Mouse (Mus musculus) midbrain, embryonic 12.5 days (tissue): ENCODE data around the gene Cntnap4. TPM values are rescaled to one million over a fixed set of nuclear protein-coding genes. Genes with fewer than 3 reads are reported as not detected.

Experiments used
- ATAC-seq: fragments of 200-750 bp; cut with Nextera tagmentation; 2 replicates; pipeline ENCODE4 v1.8.0; 2017; ENCODE audit warnings: low read depth, moderate TSS enrichment, moderate library complexity; ENCODE audit not compliant: low FRiP score
- H3K27ac ChIP-seq: fragments of 300-500 bp; sonication (generic); replicated peaks from 2 replicates; pipeline ENCODE4 v1.5.1; 2016; ENCODE audit warnings: mild to moderate bottlenecking
- H3K27me3 ChIP-seq: fragments of 300-500 bp; sonication (generic); 2 replicates; pipeline ENCODE4 v1.6.1; 2016; ENCODE audit warnings: mild to moderate bottlenecking
- H3K36me3 ChIP-seq: fragments of 300-500 bp; sonication (generic); 2 replicates; pipeline ENCODE4 v1.6.1; 2016
- H3K4me1 ChIP-seq: fragments of 300-500 bp; sonication (generic); 2 replicates; pipeline ENCODE4 v1.6.1; 2016
- H3K4me2 ChIP-seq: fragments of 300-500 bp; sonication (generic); replicated peaks from 2 replicates; pipeline ENCODE4 v1.6.1; 2016; ENCODE audit warnings: mild to moderate bottlenecking, moderate library complexity
- H3K4me3 ChIP-seq: fragments of 300-500 bp; sonication (generic); 2 replicates; pipeline ENCODE4 v1.5.1; 2016; ENCODE audit warnings: mild to moderate bottlenecking
- H3K9ac ChIP-seq: fragments of 300-500 bp; sonication (generic); replicated peaks from 2 replicates; pipeline ENCODE4 v1.6.1; 2016; ENCODE audit warnings: mild to moderate bottlenecking, moderate library complexity
- H3K9me3 ChIP-seq: fragments of 300-500 bp; sonication (generic); 2 replicates; pipeline ENCODE4 v1.6.1; 2016; ENCODE audit warnings: mild to moderate bottlenecking
- WGBS: fragments of 180-500 bp; shearing (Covaris S2); methylation state at CpG from one replicate; pipeline ENCODE4 v1.1.7; 2016; 5-methylcytosine and 5-hydroxymethylcytosine counted together
- polyA plus RNA-seq: library from polyadenylated mRNA; unstranded; fragments of >200 nt; fragmentation: Nextera tagmentation; extraction: Ambion mirVana; gene quantifications from 2 replicates; pipeline ENCODE4 v1.2.1, GENCODE M21; 2016

Cntnap4 gene
- polyA plus RNA-seq, result 2.2 and 2.6 TPM in 2 replicates

- Histone ChIP-seq H3K4me3 (peak within 1 kb of the TSS; percentile 48), H3K9ac (peak within 1 kb of the TSS; percentile 49), H3K36me3 (no peaks in the 10 kb centered on the region), H3K27me3 (peaks cover 6% of the 10 kb centered on the region), H3K27ac (no peak within 1 kb of the TSS), H3K4me2 (peak within 1 kb of the TSS; percentile 73), H3K4me1 (peaks cover 6% of the 10 kb centered on the region; the same call in 1 of the 2 replicates), H3K9me3 (no peaks in the 10 kb centered on the region)
- 2% methylated on average over 18 of the region's 18 CpGs for WGBS
- peak; percentile 76 for ATAC-seq
Measured at GRCm38 (mm10) chr8:112569471-112570141, at the start of gene Cntnap4. Gene Cntnap4, plus strand, starts transcription at chr8:112570043.

GRCm38 (mm10) chr8:112557376-112557775, 12.5 kb upstream of the Cntnap4 start:
- 70% methylated on average over 4 of the region's 4 CpGs for WGBS
- ATAC-seq, result no peak
- Histone ChIP-seq H3K27ac (no peak overlapping the region), H3K27me3 (no peaks in the 10 kb centered on the region), H3K36me3 (no peaks in the 10 kb centered on the region), H3K4me3 (no peak overlapping the region), H3K9me3 (no peaks in the 10 kb centered on the region), H3K9ac (no peak overlapping the region), H3K4me2 (no peak overlapping the region), H3K4me1 (no peaks in the 10 kb centered on the region)

GRCm38 (mm10) chr8:112570541-112570940, 698 bp downstream of the Cntnap4 start:
- Histone ChIP-seq H3K9me3 (no peaks in the 10 kb centered on the region), H3K27me3 (peaks cover 6% of the 10 kb centered on the region), H3K9ac (peak overlapping the region; percentile 25; the same call in 1 of the 2 replicates), H3K27ac (no peak overlapping the region), H3K4me3 (peak overlapping the region; percentile 48), H3K4me1 (peaks cover 6% of the 10 kb centered on the region; the same call in 1 of the 2 replicates), H3K4me2 (peak overlapping the region; percentile 73), H3K36me3 (no peaks in the 10 kb centered on the region)
- no peak; the same call in 1 of the 2 replicates for ATAC-seq
- WGBS, result 9% methylated on average over 6 of the region's 6 CpGs

GRCm38 (mm10) chr8:112571337-112571904, 1.6 kb downstream of the Cntnap4 start:
- Histone ChIP-seq H3K27me3 (peaks cover 6% of the 10 kb centered on the region), H3K9me3 (no peaks in the 10 kb centered on the region), H3K36me3 (no peaks in the 10 kb centered on the region), H3K4me2 (no peak overlapping the region), H3K4me1 (peaks cover 6% of the 10 kb centered on the region; the same call in 1 of the 2 replicates), H3K27ac (no peak overlapping the region), H3K9ac (no peak overlapping the region), H3K4me3 (0 out of 2 replicates have a peak overlapping the region, but pooled peaks have one; percentile 15)
- ATAC-seq, result peak; percentile 57; the same call in 1 of the 2 replicates
- WGBS, result 14% methylated on average over 9 of the region's 9 CpGs

- Histone ChIP-seq H3K4me1 (no peaks in the 10 kb centered on the region), H3K4me3 (no peak overlapping the region), H3K27me3 (no peaks in the 10 kb centered on the region), H3K9ac (no peak overlapping the region), H3K9me3 (no peaks in the 10 kb centered on the region), H3K27ac (no peak overlapping the region), H3K4me2 (no peak overlapping the region), H3K36me3 (no peaks in the 10 kb centered on the region)
- no peak for ATAC-seq
- 83% methylated on average over 6 of the region's 6 CpGs for WGBS
Measured at GRCm38 (mm10) chr8:112581473-112581872, 11.6 kb downstream of the Cntnap4 start.

- WGBS, result 97% methylated on average over 2 of the region's 2 CpGs
- no peak for ATAC-seq
- Histone ChIP-seq H3K9ac (no peak overlapping the region), H3K36me3 (no peaks in the 10 kb centered on the region), H3K27me3 (no peaks in the 10 kb centered on the region), H3K4me3 (no peak overlapping the region), H3K9me3 (no peaks in the 10 kb centered on the region), H3K4me1 (no peaks in the 10 kb centered on the region), H3K4me2 (no peak overlapping the region), H3K27ac (no peak overlapping the region)
Measured at GRCm38 (mm10) chr8:112583440-112583839, 13.6 kb downstream of the Cntnap4 start.

- Histone ChIP-seq H3K4me3 (no peak overlapping the region), H3K27ac (no peak overlapping the region), H3K9ac (no peak overlapping the region), H3K27me3 (no peaks in the 10 kb centered on the region), H3K9me3 (no peaks in the 10 kb centered on the region), H3K4me1 (no peaks in the 10 kb centered on the region), H3K4me2 (no peak overlapping the region), H3K36me3 (no peaks in the 10 kb centered on the region)
- 81% methylated on average over 8 of the region's 8 CpGs for WGBS
- ATAC-seq, result no peak
Measured at GRCm38 (mm10) chr8:112588357-112589051, 18.7 kb downstream of the Cntnap4 start.

- WGBS, result 72% methylated on average over 14 of the region's 14 CpGs
- Histone ChIP-seq H3K36me3 (no peaks in the 10 kb centered on the region), H3K27ac (no peak overlapping the region), H3K9me3 (no peaks in the 10 kb centered on the region), H3K4me1 (no peaks in the 10 kb centered on the region), H3K27me3 (no peaks in the 10 kb centered on the region), H3K4me2 (no peak overlapping the region), H3K9ac (no peak overlapping the region), H3K4me3 (no peak overlapping the region)
- no peak for ATAC-seq
Measured at GRCm38 (mm10) chr8:112589052-112589389, 19.2 kb downstream of the Cntnap4 start.

GRCm38 (mm10) chr8:112596023-112596776, 26.4 kb downstream of the Cntnap4 start:
- 66% methylated on average over 15 of the region's 15 CpGs for WGBS
- no peak overlapping the region for H3K27ac ChIP-seq

GRCm38 (mm10) chr8:112599975-112600374, 30.1 kb downstream of the Cntnap4 start:
- Histone ChIP-seq H3K9me3 (no peaks in the 10 kb centered on the region), H3K4me1 (peaks cover 5% of the 10 kb centered on the region), H3K27ac (no peak overlapping the region), H3K27me3 (no peaks in the 10 kb centered on the region), H3K4me3 (no peak overlapping the region), H3K36me3 (no peaks in the 10 kb centered on the region), H3K4me2 (no peak overlapping the region), H3K9ac (no peak overlapping the region)
- ATAC-seq, result no peak
- 90% methylated on average over 11 of the region's 11 CpGs for WGBS

More at GRCm38 (mm10) chr8:112596023-112596776, 26.4 kb downstream of the Cntnap4 start:
- H3K36me3 ChIP-seq, result no peaks in the 10 kb centered on the region
- no peaks in the 10 kb centered on the region for H3K27me3 ChIP-seq
- H3K4me1 ChIP-seq, result peaks cover 5% of the 10 kb centered on the region
- ATAC-seq, result peak; percentile 41; the same call in 1 of the 2 replicates
- no peak overlapping the region for H3K4me3 ChIP-seq
- H3K4me2 ChIP-seq, result no peak overlapping the region
- no peak overlapping the region for H3K9ac ChIP-seq
- no peaks in the 10 kb centered on the region for H3K9me3 ChIP-seq

- Histone ChIP-seq H3K36me3 (no peaks in the 10 kb centered on the region), H3K4me1 (peaks cover under 1% of the 10 kb centered on the region), H3K4me3 (no peak overlapping the region), H3K9ac (no peak overlapping the region), H3K4me2 (no peak overlapping the region), H3K27ac (no peak overlapping the region), H3K27me3 (no peaks in the 10 kb centered on the region), H3K9me3 (no peaks in the 10 kb centered on the region)
- ATAC-seq, result no peak
- 86% methylated on average over 1 of the region's 1 CpGs for WGBS
Measured at GRCm38 (mm10) chr8:112601150-112601549, 31.3 kb downstream of the Cntnap4 start.
